Mouse (Mus musculus) midbrain, postnatal 0 days (tissue): ENCODE measurements around the gene Paqr5. TPM values are rescaled to one million over a fixed set of nuclear protein-coding genes. Genes with fewer than 3 reads are reported as not detected.

Experiments
- ATAC-seq: fragments of 200-750 bp; cut with Nextera tagmentation; 2 replicates; pipeline ENCODE4 v1.8.0; 2017; ENCODE audit warnings: moderate number of reproducible peaks, mild to moderate bottlenecking, moderate TSS enrichment, moderate library complexity; ENCODE audit not compliant: low FRiP score
- DNase-seq: peaks from one replicate; pipeline ENCODE4 v3.0.0-alpha.2; 2015; ENCODE audit warnings: low spot score
- H3K27ac ChIP-seq: fragments of 300-500 bp; sonication (generic); 2 replicates; pipeline ENCODE4 v1.5.1; 2014; ENCODE audit warnings: low read depth, mild to moderate bottlenecking, low read length, mixed read lengths
- H3K27me3 ChIP-seq: fragments of 300-500 bp; sonication (generic); 2 replicates; pipeline ENCODE4 v1.6.1; 2014; ENCODE audit warnings: low read length, control low read depth, mixed read lengths; ENCODE audit not compliant: insufficient read depth
- H3K36me3 ChIP-seq: fragments of 300-500 bp; sonication (generic); 2 replicates; pipeline ENCODE4 v1.6.1; 2014; ENCODE audit warnings: low read length, control low read depth, mixed read lengths; ENCODE audit not compliant: insufficient read depth
- H3K4me1 ChIP-seq: fragments of 300-500 bp; sonication (generic); 2 replicates; pipeline ENCODE4 v1.6.1; 2014; ENCODE audit warnings: mild to moderate bottlenecking, control low read depth, antibody characterized with exemption, low read length, mixed read lengths; ENCODE audit not compliant: insufficient read depth
- H3K4me2 ChIP-seq: fragments of 300-500 bp; sonication (generic); 2 replicates; pipeline ENCODE4 v1.6.1; 2014; ENCODE audit warnings: low read depth, mild to moderate bottlenecking, low read length, mixed read lengths; ENCODE audit not compliant: poor library complexity, severe bottlenecking
- H3K4me3 ChIP-seq: fragments of 300-500 bp; sonication (generic); 2 replicates; pipeline ENCODE4 v1.5.1; 2014; ENCODE audit warnings: low read depth, mild to moderate bottlenecking, low read length, moderate library complexity
- H3K9ac ChIP-seq: fragments of 300-500 bp; sonication (generic); replicated peaks from 2 replicates; pipeline ENCODE4 v1.6.1; 2014; ENCODE audit warnings: mild to moderate bottlenecking, low read length, moderate library complexity, mixed read lengths; ENCODE audit not compliant: poor library complexity, severe bottlenecking
- H3K9me3 ChIP-seq: fragments of 300-500 bp; sonication (generic); 2 replicates; pipeline ENCODE4 v1.6.1; 2016; ENCODE audit warnings: low read length, control low read depth
- CTCF ChIP-seq: IDR thresholded peaks from 2 replicates; pipeline ENCODE4 v1.5.1; 2016; ENCODE audit warnings: antibody characterized with exemption, mild to moderate bottlenecking
- WGBS: fragments of 180-500 bp; shearing (Covaris S2); extraction: QIAGEN DNeasy Blood & Tissue Kit; methylation state at CpG from one replicate; pipeline ENCODE4 v1.1.7; 2014; 5-methylcytosine and 5-hydroxymethylcytosine counted together
- polyA plus RNA-seq: library from polyadenylated mRNA; unstranded; fragments of >200 nt; fragmentation: Nextera tagmentation; extraction: Ambion mirVana; gene quantifications from 2 replicates; pipeline ENCODE4 v1.2.1, GENCODE M21; 2015
- total RNA-seq: library from RNA; depleted of rRNA; stranded (reverse); fragments of >200 nt; gene quantifications from 2 replicates; pipeline ENCODE4 v1.2.3, GENCODE M21; 2014

Gene Paqr5
- total and polyA plus RNA-seq, 2 experiments from 2014 or later: 0.11 to 0.27 TPM

- WGBS: under 1% methylated on average over 44 of the region's 44 CpGs
- H3K4me2 ChIP-seq: peak within 1 kb of the TSS; percentile 100
- H3K9me3 ChIP-seq: no peaks in the 10 kb centered on the region
- DNase-seq (peak; percentile 97), ATAC-seq (peak; percentile 94)
- no peak within 1 kb of the TSS for H3K27ac ChIP-seq
- peak; percentile 88 for TF ChIP-seq CTCF
- H3K27me3 ChIP-seq: no peaks in the 10 kb centered on the region
- H3K36me3 ChIP-seq: no peaks in the 10 kb centered on the region
- peak within 1 kb of the TSS; percentile 62 for H3K4me3 ChIP-seq
- H3K4me1 ChIP-seq: no peaks in the 10 kb centered on the region
- peak within 1 kb of the TSS; percentile 54; the same call in 1 of the 2 replicates for H3K9ac ChIP-seq
Measured at GRCm38 (mm10) chr9:61946623-61947401, 79.8 kb downstream of the Paqr5 start, which contains the start of gene Kif23. Kif23 (minus strand) TSS chr9:61946774.

GRCm38 (mm10) chr9:61945973-61946611 is 80.6 kb downstream of the Paqr5 start:
- Histone ChIP-seq H3K9ac (peak overlapping the region; percentile 48; the same call in 1 of the 2 replicates), H3K27ac (no peak overlapping the region), H3K4me1 (no peaks in the 10 kb centered on the region), H3K4me2 (peak overlapping the region; percentile 100), H3K27me3 (no peaks in the 10 kb centered on the region), H3K9me3 (no peaks in the 10 kb centered on the region), H3K4me3 (peak overlapping the region; percentile 62), H3K36me3 (no peaks in the 10 kb centered on the region)
- WGBS: under 1% methylated on average over 35 of the region's 38 CpGs
- DNase-seq (no peak), ATAC-seq (peak; percentile 68)
- no peak for TF ChIP-seq CTCF

- Histone ChIP-seq H3K4me1 (no peaks in the 10 kb centered on the region), H3K4me2 (no peak overlapping the region), H3K9ac (no peak overlapping the region), H3K4me3 (no peak overlapping the region), H3K9me3 (no peaks in the 10 kb centered on the region), H3K27me3 (no peaks in the 10 kb centered on the region), H3K27ac (no peak overlapping the region), H3K36me3 (no peaks in the 10 kb centered on the region)
- no peak for DNase-seq
- no peak for TF ChIP-seq CTCF
- WGBS: 75% methylated on average over 3 of the region's 3 CpGs
- ATAC-seq: no peak
Measured at GRCm38 (mm10) chr9:61941054-61941453, 85.6 kb downstream of the Paqr5 start.

GRCm38 (mm10) chr9:61933333-61933732 is 93.3 kb downstream of the Paqr5 start:
- H3K27me3 ChIP-seq: no peaks in the 10 kb centered on the region
- H3K36me3 ChIP-seq: no peaks in the 10 kb centered on the region
- H3K4me1 ChIP-seq: no peaks in the 10 kb centered on the region
- H3K4me2 ChIP-seq: no peak overlapping the region
- H3K9me3 ChIP-seq: no peaks in the 10 kb centered on the region
- 87% methylated on average over 2 of the region's 2 CpGs for WGBS
- no peak overlapping the region for H3K27ac ChIP-seq
- ATAC-seq: no peak
- TF ChIP-seq CTCF: no peak
- DNase-seq: no peak
- H3K9ac ChIP-seq: no peak overlapping the region
- no peak overlapping the region for H3K4me3 ChIP-seq

GRCm38 (mm10) chr9:61932009-61932408 is 94.6 kb downstream of the Paqr5 start:
- no peak for TF ChIP-seq CTCF

GRCm38 (mm10) chr9:61925086-61925660 is 101.5 kb downstream of the Paqr5 start:
- Histone ChIP-seq H3K4me2 (no peak overlapping the region), H3K4me1 (no peaks in the 10 kb centered on the region), H3K4me3 (no peak overlapping the region), H3K27ac (no peak overlapping the region), H3K27me3 (no peaks in the 10 kb centered on the region), H3K9me3 (no peaks in the 10 kb centered on the region), H3K36me3 (no peaks in the 10 kb centered on the region), H3K9ac (no peak overlapping the region)
- DNase-seq (no peak), ATAC-seq (no peak)
- TF ChIP-seq CTCF: no peak
- WGBS: 92% methylated on average over 10 of the region's 10 CpGs

More at GRCm38 (mm10) chr9:61932009-61932408, 94.6 kb downstream of the Paqr5 start:
- Histone ChIP-seq H3K36me3 (no peaks in the 10 kb centered on the region), H3K9me3 (no peaks in the 10 kb centered on the region), H3K4me1 (no peaks in the 10 kb centered on the region), H3K27me3 (no peaks in the 10 kb centered on the region), H3K4me2 (no peak overlapping the region), H3K27ac (no peak overlapping the region), H3K4me3 (no peak overlapping the region), H3K9ac (no peak overlapping the region)
- ATAC-seq: no peak
- no peak for DNase-seq
- WGBS: 90% methylated on average over 3 of the region's 3 CpGs
